Mouse (Mus musculus): ENCODE results near the gene Creb3l2.
A peak's percentile ranks its signal among the peaks of the same experiment; 100 is the strongest.

Creb3l2 gene

DNA sequence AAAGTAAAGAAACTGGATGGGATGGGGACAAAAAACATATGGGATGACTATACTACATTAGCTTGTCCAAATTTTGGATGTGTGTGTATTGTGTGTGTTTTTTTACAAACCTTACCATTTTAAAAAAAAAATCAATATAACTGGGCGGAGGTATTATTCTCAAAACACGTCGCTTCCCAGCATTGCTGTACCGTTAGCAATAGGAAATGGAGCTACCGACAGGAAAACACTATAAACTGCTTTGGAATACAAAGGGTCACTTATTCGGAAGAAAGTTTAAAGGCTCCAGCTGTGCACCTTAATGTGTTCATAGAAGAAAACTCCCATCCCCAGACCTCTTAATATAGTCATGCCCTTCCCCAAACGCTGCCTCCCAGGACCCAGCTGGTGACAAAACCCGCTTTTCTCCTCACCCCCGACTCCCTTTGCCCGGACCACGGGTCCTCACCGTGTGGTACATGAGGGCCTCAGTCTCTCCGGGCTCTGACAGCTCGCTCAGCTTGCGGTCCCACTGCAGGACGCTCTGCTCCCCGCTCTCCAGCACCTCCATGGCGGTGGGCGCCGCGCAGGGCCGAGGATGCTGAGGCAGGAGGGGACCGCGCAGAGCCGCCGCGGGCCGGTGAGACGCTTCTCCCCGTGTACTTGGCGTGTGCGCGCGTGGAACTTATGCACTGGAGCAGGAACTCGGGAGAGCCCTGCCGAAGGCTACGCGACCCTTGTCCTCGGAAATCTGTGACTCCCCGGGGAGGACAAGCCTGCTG lies 515 bp downstream of the Creb3l2 start:
- no peak for DNase-seq

DNA sequence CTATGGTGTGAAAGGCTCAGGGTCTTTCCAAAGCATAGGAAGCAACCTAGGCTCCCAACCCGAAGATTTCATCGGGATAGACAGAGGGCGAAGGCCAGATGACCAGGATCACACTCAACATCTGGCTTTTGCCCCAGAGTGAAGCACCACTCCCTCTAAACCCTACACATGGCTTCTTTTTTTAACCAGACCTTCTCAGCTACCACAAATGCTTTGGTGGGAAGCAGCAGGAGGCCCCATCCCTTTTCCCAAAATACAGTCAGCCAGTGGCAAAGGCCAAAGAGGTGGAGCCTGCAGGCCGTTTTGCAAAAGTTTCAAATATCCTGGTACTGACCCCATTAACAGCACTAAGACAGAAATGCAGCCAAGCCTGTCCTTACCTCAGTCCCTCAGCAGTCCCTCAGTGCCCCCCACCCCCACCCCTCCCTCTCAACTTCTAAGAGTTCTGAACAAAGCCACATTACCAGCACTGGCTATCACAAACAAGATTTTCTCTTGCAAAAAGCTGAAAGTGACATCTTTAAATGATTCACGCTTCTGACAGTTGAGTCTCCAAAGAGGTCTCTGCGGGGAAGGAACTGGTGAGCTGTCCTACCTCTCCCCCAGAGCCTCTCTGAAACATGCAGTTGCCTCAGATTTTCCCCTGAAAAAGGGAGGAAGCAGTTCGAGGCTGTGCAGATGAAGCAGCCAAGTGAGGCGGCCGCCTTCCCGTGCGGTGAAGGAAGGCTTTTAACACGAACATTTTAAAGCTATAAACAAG lies 1.3 kb downstream of the Creb3l2 start:
- peak in 1 of 2 experiments; percentile 14 for DNase-seq

DNA sequence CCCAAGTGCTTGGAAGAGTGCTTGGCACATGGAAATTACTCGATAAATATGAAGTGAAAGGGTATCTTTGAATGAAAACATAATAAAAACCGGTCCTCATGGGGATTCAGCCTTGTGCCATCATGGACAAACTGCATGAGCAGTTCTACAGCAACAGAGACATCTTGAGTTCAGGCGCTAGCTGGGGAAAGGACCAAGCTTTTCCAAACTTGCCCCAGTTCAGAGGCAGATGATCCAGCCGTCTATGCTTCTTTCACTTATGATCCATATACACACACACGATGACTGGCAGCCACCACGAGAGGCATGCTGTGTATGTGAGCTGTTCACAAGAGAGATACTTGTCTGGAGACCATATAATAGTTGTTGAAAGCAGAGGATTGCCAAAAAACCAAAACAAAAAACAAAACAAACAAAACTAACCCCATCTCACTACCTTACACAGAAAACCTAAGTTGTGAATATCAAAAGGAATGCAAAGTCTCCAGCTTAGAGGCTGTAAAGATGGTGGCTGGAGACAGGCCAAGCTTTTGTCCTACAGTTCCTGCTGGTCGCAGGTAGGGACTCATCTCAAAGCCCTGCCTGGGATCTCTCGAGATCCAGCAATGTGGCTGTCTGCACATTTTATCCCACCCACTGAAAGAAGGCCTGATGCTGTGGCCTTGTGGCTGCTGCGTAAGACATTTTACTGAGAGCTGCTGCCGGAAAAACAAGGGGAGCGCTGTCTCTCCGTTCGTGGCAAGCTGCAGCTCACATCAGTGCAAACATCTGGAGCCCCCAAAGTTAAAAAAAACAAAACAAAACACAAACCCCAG lies 2.1 kb downstream of the Creb3l2 start:
- DNase-seq, result peak in 1 of 2 experiments; percentile 7

DNA sequence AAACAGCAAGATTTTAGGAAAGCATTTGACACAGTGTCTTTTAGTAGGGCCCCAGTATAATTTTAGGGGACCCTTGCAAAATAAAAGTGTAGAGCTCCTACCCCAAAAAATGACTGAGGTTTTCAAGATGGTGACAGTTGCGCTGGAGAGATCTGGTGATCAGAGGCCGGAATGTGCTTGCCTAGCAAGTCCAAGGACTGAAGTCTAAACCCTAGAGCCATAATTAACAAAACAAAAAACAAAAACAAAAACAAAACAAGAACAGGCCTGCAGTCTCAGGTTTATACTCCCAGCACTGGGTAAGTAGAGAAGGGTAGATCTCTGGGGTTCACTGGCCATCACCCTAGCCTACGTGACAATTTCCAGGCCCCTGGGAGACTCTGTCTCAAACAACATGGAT lies 3.4 kb downstream of the Creb3l2 start:
- DNase-seq, result no peak

DNA sequence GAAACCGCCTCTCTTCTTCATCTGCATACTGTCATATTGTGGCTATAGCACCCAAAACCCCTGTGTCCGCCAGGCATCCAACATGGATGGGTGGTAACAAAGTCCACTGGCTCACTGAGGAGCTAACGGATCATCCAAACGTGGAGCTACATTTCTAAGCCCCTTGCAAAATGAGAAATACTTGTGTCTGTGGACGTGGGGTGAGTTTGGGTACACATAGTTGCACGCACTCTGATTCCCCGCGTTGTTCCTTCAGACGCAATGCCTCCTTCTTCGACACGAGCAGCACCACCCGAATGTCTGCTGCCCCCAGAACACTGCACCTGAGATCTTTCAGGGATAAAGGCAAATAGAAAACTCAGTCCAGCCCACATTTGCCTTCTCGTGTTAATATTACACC lies 4.9 kb downstream of the Creb3l2 start:
- DNase-seq, result no peak

DNA sequence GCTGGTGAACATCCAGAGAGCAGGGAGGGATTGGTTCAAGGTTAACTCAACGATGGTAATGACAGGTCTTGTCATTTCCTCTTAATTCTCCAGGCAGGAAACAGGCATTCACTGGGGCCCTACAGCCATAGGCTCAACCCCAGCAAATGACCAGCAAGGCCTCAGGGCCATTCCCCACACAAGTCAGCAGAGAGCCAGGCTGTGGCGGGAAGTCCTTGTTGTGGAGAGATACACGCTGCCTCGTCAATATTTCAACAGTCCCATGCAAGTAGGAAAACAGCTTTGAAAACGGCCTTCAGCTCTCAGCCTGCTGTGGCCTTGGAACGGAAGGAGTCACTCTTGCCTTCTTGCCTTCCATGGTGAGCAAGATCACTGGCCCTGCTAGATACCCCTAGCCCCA lies 6.6 kb downstream of the Creb3l2 start:
- no peak for DNase-seq

DNA sequence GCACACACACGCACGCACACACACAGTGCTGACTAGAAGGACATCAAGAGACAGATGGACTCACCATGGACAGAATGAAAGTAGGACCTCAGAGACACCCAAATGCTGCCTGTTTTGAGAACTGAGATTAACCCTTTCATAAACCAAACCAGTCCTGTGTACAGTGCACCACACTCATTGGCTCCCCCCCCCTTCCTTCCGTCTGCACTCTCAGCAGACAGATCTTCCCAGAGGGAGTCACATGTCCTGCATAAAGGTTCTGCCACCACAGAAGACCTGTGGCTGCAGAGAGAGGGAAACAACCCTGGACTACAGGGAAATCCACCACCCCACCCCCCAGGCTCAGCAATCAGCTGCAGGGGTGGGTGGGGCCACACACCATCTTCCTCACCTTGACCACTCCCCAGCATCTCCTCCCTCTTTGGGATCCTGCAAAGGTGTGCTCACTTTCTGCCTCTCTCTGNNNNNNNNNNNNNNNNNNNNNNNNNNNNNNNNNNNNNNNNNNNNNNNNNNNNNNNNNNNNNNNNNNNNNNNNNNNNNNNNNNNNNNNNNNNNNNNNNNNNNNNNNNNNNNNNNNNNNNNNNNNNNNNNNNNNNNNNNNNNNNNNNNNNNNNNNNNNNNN lies 12.0 kb downstream of the Creb3l2 start:
- DNase-seq, result no peak

DNA sequence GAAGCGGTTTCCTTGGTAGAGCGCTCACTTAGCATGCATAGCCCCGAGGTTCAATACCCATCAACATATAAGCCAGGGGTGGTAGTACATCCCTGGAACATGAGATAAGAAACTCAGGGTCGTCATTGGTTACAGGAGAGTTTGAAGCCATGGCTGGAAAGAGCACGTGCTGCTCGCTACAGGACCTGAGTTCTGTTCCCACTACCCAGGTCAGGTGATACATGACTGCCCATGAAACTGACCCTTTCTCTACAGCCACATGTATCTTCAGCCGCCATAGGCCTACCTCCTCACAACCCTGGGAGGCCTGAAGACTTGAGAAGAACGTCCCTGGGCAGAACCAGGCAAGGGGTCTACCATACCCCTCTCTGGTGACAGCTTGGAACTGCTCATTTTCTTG lies 13.0 kb downstream of the Creb3l2 start:
- no peak for DNase-seq

DNA sequence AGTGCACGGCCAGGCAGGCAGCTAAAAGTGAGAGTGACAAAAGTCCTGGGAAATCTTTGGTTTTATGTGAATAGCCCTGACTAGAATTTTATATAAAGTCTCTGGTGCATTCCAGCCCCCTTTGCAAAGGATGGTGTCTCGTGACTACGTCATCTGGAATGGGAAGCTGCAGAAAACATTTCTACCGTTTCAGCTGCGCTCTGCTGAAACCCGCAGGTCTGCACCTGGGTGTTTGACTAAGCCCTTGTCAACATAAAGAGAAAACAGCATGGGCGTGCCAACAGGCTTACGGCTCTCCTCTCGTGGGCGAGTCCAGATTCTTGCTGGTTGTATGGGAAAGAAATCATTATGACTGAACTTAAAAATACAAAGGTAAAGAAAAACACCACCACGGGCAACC lies 13.9 kb downstream of the Creb3l2 start:
- no peak for DNase-seq

DNA sequence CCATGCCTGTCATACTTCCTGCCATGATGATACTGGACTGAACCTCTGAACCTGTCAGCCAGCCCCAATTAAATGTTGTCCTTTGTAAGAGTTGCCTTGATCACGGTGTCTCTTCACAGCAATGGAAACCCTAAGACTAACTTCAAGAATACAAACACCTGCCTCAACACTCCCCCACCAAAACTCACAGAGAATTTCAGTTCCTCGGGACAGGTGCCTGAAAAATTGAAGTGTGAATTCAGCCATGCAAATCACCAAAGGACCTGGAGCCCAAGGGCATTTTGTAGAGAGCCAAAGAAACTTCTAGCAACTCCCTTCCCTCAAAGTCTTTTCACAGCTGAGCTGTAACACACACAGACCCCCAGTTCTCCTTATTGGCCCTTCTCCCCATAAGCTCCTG lies 15.3 kb downstream of the Creb3l2 start:
- no peak for DNase-seq

DNA sequence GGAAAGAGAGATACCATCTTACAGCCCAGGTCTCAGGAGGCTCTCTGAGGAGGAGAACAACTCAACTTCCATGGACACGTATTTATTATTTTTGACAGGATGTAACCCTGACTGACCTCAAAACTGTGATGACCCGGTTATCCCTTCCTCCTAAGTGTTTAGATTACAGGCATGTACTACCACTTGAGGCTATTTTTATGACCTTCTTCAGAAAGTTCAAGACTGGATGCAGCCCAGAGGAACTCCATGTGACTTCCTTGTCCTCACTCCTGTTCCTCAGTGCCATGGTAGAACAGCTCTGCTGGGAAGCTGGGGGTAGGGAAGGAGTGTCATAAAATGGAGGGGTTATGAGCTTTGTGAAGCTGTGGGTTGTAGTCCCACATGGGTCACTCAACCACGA lies 16.1 kb downstream of the Creb3l2 start:
- DNase-seq, result no peak

DNA sequence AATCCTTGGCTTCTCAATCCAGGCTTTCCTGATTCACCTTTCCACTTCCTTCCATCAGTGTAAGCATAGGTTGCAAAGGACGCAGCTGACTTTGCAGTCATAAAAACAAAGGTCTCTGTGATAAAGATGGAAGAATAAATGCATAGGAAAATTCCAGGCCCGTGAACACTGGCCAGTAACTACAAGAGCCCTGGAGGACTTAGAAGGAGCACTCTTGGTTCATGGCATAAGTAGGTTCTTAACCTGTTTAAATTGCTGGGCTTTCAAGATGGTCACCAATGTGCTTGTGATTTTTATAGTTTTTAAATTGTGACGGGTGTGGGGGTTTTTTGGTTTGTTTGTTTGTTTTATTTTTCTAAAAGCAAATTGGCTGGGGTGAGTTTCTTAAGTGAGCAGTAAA lies 16.9 kb downstream of the Creb3l2 start:
- no peak for DNase-seq

DNA sequence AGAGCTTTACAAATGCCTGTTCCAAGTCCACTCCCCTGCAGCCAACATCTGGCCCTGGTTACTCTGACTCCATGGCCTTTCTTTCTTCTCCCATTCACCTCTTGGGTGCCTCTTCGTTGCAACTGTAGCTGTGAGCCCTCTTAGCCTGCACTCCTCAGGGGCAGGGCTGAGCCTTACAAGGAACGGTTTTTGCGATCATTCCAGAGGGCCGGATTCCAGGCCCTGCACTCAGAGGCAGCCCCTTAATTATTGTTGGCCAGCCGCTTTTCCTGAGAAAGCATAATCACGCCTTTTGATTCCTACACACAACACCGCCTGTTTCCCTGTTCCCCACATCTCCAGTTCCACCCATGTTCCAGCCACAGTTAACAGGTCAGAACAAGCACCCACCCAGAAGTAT lies 17.6 kb downstream of the Creb3l2 start:
- DNase-seq, result no peak

DNA sequence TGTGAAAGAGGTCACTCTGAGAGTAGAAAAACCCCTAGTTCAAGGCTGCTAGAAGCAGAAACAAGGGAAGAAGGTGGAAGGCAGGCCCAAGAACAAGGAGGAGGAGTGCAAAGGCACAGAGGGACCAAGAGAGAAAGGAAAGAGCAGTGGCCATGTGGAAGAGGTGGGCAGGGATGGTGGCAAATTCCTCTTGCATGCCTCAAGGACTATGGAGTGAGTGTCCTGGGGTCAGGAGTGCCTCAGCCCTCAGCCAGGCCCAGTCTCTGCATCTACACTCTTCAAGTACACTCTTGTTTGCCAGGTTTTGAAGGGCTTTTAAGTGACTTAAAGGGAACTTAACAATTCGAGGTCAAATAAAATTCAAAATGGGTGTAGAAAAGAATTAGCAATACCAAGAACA lies 18.6 kb downstream of the Creb3l2 start:
- DNase-seq, result no peak

DNA sequence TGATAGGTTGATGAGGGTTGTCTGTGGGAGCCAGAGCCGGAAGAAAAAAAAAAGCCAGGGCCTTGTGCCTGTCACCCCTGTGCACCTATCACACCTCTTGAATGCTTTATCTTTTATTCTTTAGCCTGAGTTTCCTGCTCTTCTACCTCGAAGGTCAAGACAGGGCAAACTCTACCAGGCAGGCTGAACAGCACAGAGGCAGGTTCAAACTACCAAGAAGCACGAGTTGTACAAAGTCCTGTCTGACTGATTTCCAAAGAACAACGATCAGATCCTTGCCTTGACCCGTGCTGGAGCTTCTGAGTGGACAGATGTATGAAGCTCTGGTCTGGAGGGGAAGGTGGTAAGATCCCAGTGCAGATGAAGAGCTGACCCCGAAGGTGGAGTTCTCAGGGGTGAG lies 20.8 kb downstream of the Creb3l2 start:
- DNase-seq, result no peak

DNA sequence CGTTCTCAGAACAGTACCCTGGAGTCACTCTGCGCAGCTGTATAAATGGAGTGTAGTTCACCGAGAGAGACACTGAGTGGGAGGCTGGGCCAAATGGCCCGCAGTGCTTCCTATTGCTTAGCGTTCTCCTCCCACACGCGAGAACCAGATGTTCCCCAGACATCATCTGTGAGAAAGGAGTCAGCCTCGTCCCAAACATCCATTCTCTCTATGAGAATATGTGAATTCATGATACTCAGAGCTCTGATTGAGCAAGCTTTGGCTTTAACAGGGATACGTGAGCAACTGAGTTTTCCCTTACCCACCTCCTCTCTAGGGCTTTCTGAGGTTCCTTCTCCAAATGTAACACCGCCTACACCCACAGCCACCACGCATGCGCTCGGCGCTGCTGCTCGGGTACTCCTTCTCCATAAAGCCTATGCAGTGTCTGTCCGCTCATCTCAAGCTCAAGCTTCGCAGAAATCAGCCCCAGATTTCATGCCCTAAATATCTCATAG lies 22.5 kb downstream of the Creb3l2 start:
- DNase-seq, result no peak

DNA sequence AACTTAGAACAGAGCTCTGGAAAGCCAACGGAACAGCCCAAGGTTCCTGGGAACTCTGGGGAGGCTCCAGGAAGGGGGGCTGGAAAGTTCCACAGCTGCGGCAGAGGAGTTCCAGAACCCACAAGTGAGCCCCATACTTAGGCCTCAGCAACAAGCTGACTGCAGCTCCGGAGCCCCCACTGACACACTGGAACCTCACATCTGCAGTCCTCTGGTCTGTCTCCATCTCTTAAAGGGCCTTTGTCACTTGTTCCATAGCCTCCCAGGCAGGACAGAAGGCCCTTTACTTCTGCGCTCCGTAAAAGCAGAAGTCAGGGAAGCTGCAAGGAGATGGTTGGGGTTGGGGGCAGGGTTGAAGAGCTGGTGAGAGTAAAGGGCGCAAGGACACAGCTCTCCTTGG lies 23.0 kb downstream of the Creb3l2 start:
- DNase-seq, result no peak

DNA sequence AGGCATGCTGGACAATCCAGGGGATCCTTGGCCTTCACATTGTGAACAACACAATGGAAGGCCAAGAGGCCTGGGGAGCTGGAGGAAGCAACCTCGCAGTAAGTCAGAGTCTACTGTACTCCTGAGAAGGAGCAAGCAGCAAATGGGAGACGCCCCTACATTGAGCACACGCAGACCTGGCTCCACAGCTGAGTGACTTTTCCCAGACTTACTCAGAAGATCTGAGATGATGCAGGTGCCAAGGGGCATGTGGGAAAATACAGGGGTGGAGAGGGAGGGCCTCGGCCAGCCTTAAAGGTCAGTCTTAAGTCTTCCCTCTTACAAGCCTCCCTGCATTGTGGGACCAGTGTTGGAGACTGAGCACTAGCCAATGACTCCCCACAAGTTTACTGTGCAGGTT lies 25.2 kb downstream of the Creb3l2 start:
- DNase-seq, result no peak

DNA sequence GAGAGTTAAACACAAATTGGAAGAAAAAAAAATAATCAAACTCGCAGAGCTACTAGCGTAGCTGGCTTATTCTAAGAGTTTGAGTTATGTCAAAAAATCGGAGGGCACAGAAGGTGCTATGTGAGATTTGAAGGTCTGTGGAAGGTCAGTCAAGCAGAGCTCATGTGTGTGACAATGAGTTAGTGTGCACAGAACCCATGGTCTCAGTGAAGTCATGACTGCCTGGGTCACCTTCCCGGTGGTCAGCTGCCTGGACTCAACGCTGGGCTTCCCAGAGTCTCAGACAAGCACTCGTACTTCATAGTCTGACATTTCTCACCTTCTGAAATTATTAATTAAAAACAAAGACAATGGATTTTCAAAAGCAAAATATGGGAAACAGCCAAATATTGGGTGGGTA lies 26.4 kb downstream of the Creb3l2 start:
- DNase-seq, result no peak

DNA sequence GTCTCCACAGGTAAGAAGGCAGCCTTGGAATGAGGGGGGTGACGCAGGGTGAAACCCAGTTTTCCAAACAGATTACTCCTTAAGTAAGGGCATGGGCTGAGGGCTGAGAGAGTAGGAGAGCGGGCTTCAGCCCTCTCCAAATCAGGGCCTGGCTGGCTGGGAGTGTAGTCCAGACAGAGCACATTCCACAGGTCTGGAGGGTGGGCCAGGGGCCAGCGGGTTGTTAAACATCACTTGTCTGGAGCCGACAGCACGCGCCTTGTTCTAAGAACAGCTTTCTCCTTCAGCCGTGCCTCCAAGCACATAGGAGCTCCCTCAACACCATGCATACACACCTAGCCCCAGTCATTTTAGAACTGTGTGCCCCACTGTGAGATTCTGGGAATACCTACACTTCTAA lies 26.9 kb downstream of the Creb3l2 start:
- DNase-seq, result no peak

DNA sequence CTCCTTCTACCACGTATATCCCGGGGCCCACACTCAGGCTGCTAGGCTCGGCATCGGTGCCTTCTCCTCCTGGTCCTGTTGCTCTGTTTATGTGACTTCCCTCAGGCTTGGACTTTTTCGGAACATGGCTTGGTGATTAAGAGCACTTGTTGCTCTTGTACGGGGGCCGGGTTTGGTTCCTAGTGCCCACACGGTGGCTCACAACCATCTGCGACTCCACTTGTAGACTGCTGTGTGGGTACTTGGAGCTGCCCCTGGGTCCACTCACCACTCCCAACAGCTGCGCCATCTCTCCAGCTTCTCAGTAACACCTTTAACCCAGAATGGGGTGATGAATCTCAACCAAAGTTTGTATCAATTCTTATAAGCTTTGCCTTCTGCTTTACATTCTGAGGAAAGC lies 27.4 kb downstream of the Creb3l2 start:
- DNase-seq, result no peak

DNA sequence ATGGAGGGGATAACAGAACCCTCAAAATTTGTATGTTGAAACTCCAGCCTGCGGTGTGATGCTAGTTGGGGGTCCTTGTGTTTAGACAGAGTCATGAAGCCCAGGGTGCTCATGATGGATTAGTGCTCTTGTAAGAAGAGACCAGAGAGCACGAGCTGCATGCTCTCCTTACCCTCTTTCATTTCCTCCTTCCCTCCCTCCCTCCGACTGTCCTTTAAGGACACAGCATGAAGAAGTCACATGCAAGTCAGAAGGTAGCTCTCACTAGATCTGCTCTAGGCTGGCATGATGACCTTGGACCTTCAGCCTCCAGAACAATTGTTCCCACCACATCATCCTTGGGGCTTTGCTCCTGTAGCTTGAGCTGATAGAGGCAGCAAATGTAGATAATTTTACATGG lies 30.2 kb downstream of the Creb3l2 start:
- DNase-seq, result no peak

DNA sequence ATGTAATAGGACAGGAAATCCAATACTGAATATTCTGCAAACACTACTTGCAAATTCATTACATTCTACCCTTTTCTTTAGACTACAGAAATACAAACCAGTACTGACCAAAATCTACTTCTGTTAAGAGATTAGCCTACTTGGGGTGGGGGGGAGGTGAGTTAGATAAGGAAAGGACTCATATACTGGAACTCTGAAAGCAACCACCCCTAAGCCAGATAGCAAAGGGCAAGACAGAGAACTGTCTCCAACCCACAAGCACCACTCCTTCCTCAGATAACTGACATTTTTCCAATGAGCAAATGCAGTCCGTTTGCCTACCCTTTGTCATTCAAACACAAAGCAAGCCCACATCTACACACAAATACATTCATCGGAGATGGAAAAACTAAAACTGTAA lies 32.1 kb downstream of the Creb3l2 start:
- no peak for DNase-seq

All from cerebellum, postnatal 25 days (tissue).